Mouse (Mus musculus) lung, adult 2 months (tissue): ENCODE measurements at regions not wholly inside any gene's neighbourhood (a gene's known extent, or its start where the extent isn't known, plus 50 kb on each side); places are given as distances from the start of the nearest gene placed in this dataset.

Experiments used
- CTCF ChIP-seq: fragments of 200-500 bp; IDR thresholded peaks from 2 replicates; pipeline ENCODE4 v1.5.1; 2011; ENCODE audit warnings: mild to moderate bottlenecking, low read length, control low read depth; ENCODE audit not compliant: insufficient read depth
- POLR2A ChIP-seq: fragments of 200-500 bp; IDR thresholded peaks from 2 replicates; pipeline ENCODE4 v1.6.1; 2011; ENCODE audit warnings: low read depth, mild to moderate bottlenecking, control low read depth, low read length, borderline replicate concordance; ENCODE audit errors: extremely low read depth

DNA sequence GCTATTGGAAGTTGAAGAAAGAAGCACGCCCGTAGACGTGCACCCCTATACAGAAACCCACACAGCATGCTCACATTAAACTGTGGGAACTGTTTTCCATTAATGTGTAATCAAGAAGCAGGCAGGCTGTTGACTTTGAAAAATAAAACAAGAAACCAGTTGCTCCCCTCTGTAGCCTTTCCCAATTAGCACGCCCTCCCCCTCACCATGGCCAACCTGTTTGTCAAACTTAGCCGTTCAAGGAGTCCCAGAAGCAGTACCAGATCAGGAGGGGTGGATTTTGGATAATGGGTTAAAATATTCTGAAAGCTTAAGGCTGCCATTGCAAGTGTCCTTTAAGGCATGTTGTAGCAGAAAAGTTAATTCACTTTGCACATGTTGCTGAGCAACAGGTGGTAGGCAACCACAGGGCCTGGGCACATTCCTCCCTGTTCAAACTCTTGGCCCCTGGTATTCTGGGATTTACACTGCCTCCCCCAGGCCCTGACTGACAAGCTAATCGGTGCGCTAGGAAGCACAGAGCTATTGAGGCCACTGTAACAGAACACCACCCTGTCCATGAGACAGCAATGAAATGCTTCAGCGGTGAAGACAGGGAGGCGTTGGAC, 277.3 kb upstream of the Nr2f2 start:
- TF ChIP-seq CTCF (no peak), POLR2A (no peak)
